Mouse (Mus musculus) heart, postnatal 25 days (tissue): ENCODE results near the gene Rbm20. TPM values are rescaled to one million over a fixed set of nuclear protein-coding genes. Genes with fewer than 3 reads are reported as not detected.
A peak's percentile ranks its signal among the peaks of the same experiment; 100 is the strongest.

Source experiments
- DNase-seq: peaks from one replicate; pipeline ENCODE4 v3.0.0; 2022; ENCODE audit warnings: low spot score
- intact Hi-C: fragments of 180-260 bp; cut with DNase I; formaldehyde crosslinking; loops from one replicate; pipeline ENCODE4 v1.15.1; 2025
- total RNA-seq, 2 experiments: library from RNA; stranded (reverse); gene quantifications; 2 replicates each; pipeline ENCODE4 v1.2.3; 2021

Gene Rbm20
- total RNA-seq, 2 experiments from 2014 or later, result 203 to 227 TPM

GRCm38 (mm10) chr19:53666708-53667107, 10.4 kb upstream of the Rbm20 start:
- DNase-seq, result no peak
- intact Hi-C loops, result no loop called here

- intact Hi-C loops, result no loop called here
- no peak for DNase-seq
These were observed 8.3 kb upstream of the Rbm20 start for GRCm38 (mm10) chr19:53668821-53669220.

- peak; percentile 43 for DNase-seq
- intact Hi-C loops, result no loop called here
These were observed 6.4 kb upstream of the Rbm20 start for GRCm38 (mm10) chr19:53670625-53671141.

- no peak for DNase-seq
- intact Hi-C loops, result no loop called here
These were observed 5.7 kb upstream of the Rbm20 start for GRCm38 (mm10) chr19:53671432-53671831.

- DNase-seq, result no peak
- intact Hi-C loops, result no loop called here
These were observed 2.8 kb upstream of the Rbm20 start for GRCm38 (mm10) chr19:53674131-53674925.

- intact Hi-C loops, result no loop called here
- no peak for DNase-seq
These were observed 878 bp upstream of the Rbm20 start for GRCm38 (mm10) chr19:53676228-53676627.

GRCm38 (mm10) chr19:53679194-53679593, 2.1 kb downstream of the Rbm20 start:
- no peak for DNase-seq
- intact Hi-C loops, result no loop called here

- intact Hi-C loops, result no loop called here
- DNase-seq, result no peak
These were observed 2.9 kb downstream of the Rbm20 start for GRCm38 (mm10) chr19:53679981-53680380.

- intact Hi-C loops, result no loop called here
- no peak for DNase-seq
These were observed 5.3 kb downstream of the Rbm20 start for GRCm38 (mm10) chr19:53682427-53682826.

GRCm38 (mm10) chr19:53687592-53687991, 10.5 kb downstream of the Rbm20 start:
- intact Hi-C loops, result no loop called here
- no peak for DNase-seq

GRCm38 (mm10) chr19:53690816-53691215, 13.7 kb downstream of the Rbm20 start:
- intact Hi-C loops, result no loop called here
- DNase-seq, result no peak

GRCm38 (mm10) chr19:53694020-53694419, 16.9 kb downstream of the Rbm20 start:
- DNase-seq, result no peak
- intact Hi-C loops, result no loop called here

GRCm38 (mm10) chr19:53696079-53696478, 19.0 kb downstream of the Rbm20 start:
- DNase-seq, result no peak
- intact Hi-C loops, result no loop called here

- DNase-seq, result no peak
- intact Hi-C loops, result no loop called here
These were observed 19.5 kb downstream of the Rbm20 start for GRCm38 (mm10) chr19:53696655-53697054.

- intact Hi-C loops, result no loop called here
- no peak for DNase-seq
These were observed 20.4 kb downstream of the Rbm20 start for GRCm38 (mm10) chr19:53697376-53698126.

- intact Hi-C loops, result no loop called here
- DNase-seq, result no peak
These were observed 22.6 kb downstream of the Rbm20 start for GRCm38 (mm10) chr19:53699671-53700070.

GRCm38 (mm10) chr19:53701434-53701833, 24.3 kb downstream of the Rbm20 start:
- intact Hi-C loops, result no loop called here
- DNase-seq, result no peak

- intact Hi-C loops, result no loop called here
- no peak for DNase-seq
These were observed 28.1 kb downstream of the Rbm20 start for GRCm38 (mm10) chr19:53704895-53705823.

GRCm38 (mm10) chr19:53708401-53708800, 31.3 kb downstream of the Rbm20 start:
- intact Hi-C loops, result no loop called here
- no peak for DNase-seq

GRCm38 (mm10) chr19:53710861-53711260, 33.8 kb downstream of the Rbm20 start:
- intact Hi-C loops, result no loop called here
- peak; percentile 29 for DNase-seq
